Mouse (Mus musculus): ENCODE measurements around the gene Bach2.

The Bach2 gene

DNA sequence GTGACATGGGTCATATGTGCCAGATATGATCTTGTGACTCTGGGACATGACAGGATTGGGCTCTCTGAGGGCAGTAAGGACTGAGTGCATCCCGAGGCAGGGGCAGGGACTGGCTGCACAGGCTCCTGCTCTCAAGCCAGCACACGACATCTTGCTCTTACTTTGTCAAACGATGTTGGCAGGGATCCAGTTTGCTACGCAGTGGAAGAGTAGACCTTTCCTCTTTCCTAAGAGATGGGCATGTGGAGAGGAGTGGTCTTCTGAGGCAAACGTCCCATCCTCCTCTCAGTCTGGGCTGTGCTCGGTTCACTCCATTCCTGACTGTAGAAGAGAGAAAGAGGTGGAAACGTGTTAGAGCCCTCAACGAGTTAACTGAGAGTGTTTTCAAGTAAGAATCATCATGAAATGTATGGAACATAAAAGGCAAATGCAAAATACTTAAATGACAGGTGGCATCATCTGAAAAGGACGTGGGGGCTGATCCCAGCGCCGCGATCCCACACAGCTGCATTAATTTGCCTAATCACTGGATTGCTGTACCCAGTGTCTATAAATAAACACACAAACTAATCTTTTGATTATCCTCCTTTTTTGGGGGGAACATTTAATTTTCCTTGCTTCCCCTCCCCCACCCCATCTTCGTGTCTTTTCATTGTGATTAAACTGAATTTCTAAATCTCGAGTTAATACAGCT lies 150.7 kb downstream of the Bach2 start:
- DNase-seq (ENCODE audit: low spot score in 2 of 2), result no peak

DNA sequence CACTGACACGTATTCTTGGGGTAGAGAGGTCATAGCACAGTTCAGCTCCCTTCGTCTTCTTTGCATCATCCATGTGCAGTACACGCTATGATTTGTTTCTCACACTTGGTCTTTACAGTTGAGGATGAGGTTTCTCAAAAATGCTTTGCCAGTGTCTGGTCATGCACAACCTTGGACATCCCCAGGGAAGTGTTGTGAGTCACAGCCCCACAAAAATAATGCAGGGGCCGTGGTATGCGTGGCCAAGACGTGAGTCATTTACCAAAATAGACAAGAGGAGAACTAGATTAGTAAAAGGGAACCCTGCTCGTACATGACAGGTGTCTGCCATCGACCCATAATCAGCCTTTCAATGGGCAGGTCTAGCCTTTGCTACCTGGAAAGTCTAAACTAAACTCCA lies 152.7 kb downstream of the Bach2 start:
- DNase-seq (ENCODE audit: low spot score in 2 of 2), result no peak

DNA sequence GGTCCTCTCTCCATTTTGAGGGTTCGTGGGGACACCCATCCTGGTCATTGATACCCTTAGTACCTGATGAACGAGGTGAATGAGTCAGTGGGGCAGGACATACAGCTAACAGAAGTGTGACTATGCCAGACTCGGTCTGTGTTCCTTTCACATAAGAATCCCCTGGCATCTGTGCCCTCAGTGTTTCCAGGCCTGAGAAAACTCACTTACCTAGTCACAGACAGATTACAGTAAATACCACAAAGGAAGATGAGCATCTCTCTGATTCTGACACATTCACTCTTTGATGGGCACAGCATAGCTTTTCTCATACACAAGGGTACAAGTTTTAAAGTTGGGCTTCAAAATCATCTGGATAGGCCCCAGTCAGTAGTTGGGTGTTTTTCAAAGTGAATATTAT lies 154.6 kb downstream of the Bach2 start:
- no peak for DNase-seq (ENCODE audit: low spot score in 2 of 2)

DNA sequence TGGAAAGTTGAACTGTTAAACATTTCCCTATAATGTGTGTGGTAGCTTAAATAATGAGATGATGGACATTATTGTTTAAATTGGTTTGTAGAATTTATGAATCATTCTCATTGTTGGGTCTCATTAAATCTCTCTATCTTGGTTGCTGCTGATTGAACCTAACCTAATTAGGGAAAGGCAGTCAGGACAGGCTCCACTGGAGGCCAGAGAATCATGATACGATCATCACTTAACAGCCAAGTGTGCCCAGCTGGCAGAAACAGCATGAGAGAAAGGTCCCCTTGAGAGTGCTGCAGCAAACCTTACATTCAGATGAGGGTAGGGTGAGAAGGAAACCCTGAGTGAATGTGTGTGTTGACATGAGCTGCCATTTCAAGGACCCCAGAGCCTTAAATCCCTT lies 155.3 kb downstream of the Bach2 start:
- no peak for DNase-seq (ENCODE audit: low spot score in 2 of 2)

DNA sequence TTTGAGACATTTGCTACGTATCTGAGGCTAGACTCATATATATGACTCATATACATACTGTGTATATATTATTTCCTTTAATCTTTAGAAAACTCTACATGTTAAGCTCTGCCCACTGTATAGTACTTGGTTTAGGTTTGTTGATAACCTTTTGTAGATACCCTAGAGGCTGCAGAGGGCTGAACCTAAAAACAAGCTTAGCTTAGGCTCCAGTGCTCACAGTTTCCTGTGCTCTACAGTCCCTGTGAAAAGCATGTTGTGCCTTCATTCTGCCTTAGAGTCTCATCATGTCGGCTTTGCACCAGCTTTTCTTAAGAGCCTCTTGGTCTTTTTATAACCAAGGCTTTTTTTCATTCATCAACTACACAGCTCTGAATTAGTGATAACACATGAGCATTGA lies 156.2 kb downstream of the Bach2 start:
- DNase-seq (ENCODE audit: low spot score in 2 of 2), result no peak

DNA sequence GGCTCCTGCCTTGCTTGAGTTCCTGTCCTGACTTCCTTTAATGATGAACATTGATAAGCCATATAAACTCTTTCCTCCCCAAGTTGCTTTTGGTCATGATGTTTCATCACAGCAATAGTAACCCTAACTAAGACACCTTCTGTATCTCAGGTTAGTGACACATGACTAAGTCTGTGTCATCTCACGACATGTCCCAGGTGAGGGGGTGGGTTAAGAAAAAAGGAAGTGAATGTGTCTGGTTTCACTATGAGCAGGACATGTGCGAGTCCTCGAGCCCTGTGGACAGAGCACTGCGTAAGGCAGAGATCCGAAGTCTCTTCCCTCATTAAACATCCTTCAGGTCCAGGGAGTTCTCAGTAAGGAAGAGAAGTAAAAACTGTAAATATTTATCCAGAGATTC lies 162.9 kb downstream of the Bach2 start:
- no peak for DNase-seq (ENCODE audit: low spot score in 2 of 2)

DNA sequence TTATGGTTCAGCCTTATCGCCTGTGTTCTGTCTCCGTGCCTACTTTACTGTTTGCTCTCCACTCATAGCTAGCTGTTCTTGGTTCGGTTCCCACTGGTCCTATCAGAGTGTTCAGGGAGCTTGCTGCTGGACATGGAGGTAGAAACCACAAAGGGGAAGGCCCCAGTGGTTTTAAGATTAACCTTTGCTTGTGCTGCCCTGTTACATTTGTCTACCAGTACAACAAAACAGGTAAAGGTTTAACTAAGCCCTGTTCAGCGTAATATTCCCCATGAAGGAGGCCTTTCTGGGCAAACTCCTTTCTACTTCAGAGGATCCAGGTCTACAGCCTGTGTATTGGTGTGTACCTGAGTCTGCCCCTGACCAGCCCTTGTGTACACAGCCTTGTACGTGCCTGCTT lies 164.9 kb downstream of the Bach2 start:
- no peak for DNase-seq (ENCODE audit: low spot score in 2 of 2)

DNA sequence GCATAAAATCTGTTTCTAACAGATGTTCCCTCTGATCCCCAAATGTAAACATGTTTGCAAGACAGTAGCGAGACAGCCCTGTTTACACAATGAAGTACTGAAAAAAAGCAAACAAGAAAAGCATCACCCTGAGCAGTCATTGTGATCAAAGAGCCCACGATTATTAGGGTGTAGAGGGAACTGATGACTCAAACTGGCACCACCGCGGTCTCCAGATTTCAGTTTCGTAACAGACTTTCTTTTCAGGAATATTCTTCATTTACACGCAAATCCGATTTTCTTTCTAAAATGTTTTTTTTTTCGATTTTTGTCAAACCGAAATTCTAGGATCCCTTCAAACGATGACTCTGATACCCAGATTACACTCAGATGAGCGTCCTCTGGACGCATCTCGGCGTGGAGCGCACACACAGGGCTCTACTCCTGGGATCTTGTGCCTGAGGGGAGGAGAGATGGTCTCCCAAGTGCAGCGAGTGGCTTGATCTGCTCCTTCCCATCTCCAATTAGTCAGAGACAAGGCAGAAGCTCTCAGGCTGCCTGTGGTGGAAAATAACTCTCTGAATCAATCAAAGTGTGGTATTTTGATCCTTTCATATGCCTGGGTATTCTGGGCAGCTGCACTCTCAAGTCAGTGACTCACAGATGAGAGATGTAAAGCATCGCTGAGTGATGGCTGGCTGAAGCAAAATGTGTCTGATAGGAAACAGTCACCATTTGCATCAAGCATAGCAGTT lies 166.7 kb downstream of the Bach2 start:
- DNase-seq (ENCODE audit: low spot score in 2 of 2), result no peak

DNA sequence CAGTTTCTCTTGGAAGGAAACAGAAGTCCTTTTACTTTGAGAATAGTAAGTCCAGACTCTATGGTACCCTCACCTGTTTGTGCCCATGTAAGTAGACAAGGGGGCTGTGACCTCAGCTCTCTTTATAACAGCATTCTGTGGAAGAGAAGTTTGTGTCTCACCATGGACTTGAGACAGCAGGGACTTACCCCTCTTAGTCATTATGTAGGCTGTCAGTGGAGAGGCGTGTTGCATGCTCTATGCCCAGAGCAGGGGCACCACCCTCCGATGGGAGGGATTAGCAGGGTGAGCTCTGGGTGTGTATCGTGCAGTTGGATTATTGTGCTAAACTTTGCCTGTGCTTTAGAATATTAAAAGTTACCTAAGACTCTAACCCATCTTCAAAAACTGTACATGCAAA lies 167.4 kb downstream of the Bach2 start:
- DNase-seq (ENCODE audit: low spot score in 2 of 2), result no peak

DNA sequence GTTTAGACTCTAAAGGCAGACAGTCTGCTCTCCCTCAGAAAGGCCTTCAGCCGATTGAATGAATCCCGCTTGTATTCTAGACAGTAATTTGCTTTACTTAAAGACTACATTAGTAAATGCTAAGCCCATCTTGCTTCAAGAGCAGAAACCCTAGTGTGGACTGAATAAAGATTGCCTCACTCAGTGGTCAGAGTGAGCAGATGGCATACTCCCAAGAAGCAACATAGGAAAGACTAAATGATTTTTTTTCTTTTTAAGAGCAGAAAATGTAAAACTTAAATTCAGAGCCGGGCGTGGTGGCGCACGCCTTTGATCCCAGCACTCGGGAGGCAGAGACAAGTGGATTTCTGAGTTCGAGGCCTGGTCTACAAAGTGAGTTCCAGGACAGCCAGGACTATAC lies 169.9 kb downstream of the Bach2 start:
- no peak for DNase-seq (ENCODE audit: low spot score in 2 of 2)

DNA sequence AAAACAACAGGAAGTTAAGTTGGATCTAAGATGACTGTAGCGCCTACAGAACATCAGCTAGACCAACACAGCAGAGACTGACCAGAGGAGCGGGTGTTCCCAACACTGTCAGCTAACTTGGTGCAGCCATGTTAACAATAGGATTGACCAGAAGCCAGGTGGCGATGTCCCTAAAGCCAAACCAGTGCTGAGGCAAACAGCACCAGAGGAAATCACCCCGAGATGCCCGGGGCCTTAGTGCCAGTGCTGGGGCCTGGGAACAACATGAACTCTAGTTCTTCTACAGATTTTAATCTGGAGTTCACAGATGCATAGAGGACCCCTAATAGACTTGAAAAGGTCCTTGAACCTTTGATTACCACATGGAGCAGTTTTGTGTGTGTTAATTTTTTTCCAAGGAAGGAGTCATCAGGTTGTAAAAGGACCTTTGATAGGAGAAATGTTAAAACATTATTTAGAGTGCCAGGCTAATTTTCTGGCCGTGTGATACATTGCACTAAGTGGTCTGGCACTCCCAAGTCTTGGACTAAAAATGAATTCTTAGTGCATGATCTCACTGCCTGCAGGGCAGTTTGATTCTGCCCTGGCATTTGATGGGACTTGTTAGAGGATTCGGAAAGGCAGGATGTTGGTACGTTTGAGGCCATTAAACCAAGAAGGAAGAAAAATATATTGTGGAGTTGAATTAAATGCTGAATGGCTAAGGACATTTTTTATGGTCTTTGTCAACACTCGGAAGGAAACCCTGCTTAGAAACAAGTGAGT lies 170.7 kb downstream of the Bach2 start:
- DNase-seq (ENCODE audit: low spot score in 2 of 2), result no peak

DNA sequence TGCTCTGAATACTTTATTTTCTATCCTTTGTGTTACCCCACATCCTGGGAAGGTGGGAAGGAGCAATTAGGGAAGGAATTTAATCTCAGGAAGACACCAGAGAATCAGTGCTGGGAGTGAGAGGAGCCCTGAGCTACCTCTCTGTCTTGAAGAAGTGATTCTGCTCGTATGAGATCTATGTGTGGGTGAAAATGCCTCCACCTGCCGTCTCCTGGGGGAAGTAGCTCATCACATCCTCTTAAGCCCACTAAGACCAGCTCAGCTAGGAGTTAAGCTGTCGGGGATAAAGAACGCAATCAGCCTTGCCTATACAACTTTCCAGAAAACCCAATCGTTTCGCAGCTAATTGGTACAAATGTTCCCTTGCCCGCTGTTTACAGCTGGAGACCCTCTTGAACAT lies 174.5 kb downstream of the Bach2 start:
- no peak for DNase-seq (ENCODE audit: low spot score in 2 of 2)

DNA sequence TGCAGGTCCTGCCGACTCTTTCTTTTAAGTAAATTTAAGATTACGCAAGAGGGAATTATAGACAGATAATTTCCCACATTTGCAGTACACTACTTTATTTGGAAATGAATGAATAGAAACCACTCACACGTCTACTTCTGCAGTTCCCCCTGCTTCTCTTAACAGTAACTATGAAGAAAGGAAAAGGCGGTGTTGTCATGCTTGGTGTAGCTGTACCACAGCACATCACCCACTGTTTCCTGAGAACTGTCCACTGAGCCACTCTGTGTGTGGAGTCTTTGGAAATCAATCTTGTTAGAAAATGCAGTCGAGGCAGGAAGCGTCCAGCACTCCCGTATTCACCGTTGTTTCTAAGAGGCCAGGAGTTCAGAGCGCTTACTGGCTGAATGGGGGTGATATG lies 174.9 kb downstream of the Bach2 start:
- no peak for DNase-seq (ENCODE audit: low spot score in 2 of 2)

DNA sequence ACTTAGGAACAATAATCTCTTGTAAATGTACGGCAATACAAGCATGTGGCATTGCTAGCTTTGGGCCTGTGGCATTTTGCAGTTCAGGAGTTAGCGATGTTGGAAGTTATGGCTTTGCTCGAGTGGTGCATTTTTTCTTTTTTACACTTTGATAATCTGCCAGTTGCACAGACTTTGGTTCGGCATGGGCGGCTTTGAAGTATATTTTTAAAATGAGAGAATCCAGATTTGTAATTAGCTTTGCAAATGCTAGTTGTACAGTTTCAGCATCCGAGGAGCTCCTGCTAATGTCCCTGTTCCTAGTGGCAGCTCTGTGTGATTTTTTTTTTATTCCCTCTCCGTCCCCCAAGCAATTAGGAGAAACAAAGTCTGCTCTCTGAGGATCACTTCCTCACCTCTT lies 176.4 kb downstream of the Bach2 start:
- no peak for DNase-seq (ENCODE audit: low spot score in 2 of 2)

DNA sequence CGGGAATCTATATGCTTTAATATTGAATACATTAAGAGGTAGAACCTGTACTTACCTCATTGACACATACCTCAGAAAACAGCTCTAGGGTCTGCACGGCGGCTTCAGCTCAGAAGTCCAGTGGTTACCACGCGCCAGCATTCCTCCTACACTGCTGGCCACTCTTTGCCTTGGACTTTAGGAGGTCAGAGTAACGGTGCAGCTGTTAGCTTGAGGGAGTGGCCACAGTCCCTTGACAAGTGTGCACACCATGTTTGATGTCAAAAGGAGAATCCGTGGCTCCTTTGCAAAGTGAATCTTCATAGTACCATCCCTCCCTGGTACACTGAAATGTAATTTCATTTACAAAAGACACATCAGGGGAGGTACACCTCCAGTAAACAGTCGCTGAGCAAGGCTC lies 179.3 kb downstream of the Bach2 start:
- DNase-seq (ENCODE audit: low spot score in 2 of 2), result no peak

DNA sequence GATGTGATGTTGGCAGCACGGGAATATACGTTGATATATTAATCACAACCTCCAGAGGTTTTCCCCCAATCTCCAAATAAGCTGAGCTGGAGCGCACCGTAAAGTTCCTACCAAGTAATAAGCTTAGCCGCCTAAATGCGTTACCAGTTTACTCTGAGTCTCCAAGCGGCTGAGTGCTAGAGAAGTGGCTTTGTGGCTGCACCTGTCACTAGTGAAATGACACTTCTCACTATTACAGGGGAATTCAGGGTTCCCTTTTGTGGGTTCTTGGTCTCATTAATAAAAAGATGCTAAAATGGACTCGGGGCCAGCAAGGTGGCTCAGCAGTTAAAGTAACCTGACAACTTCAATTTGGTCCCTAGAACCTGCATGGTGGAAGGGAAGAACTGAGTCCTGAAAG lies 183.0 kb downstream of the Bach2 start:
- DNase-seq (ENCODE audit: low spot score in 2 of 2), result no peak

DNA sequence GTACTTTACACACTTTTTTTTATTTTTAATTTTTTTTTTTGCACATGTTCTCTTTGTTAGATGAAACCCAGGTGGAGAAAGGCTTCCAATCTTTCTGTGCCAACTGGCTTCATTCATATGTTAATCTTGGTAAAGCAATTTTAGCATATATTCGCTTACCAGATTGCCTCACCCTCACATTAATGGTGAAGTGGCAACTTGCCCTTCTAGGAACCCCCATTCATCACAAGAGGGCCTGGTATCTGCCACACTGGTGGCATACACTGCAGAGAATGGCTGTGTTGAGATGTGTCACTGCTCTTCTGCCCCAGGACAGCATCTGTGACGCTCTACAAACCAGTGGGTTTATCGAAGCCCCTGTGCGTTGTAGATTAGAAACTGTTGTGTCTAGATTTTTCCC lies 183.8 kb downstream of the Bach2 start:
- DNase-seq (ENCODE audit: low spot score in 2 of 2), result no peak

DNA sequence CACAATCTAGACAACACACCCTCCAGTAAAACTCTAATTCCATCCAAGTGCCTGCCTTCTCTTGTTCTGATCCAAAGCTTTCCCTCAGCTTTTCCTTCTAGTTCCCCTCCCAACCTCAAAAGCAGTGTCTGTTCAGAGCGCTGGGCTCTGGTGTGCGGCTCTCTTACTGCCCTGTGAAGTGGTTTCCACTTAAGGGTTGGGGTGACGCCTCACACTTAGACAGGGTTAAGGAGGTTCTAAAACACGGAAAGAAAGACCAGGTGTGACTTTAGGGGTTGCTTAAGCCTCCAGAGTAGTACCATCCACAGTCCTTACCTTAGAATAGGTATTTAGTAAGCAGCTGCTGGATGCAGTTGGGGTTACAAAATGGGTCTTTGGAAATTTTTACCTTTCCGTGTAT lies 185.1 kb downstream of the Bach2 start:
- no peak for DNase-seq (ENCODE audit: low spot score in 2 of 2)

DNA sequence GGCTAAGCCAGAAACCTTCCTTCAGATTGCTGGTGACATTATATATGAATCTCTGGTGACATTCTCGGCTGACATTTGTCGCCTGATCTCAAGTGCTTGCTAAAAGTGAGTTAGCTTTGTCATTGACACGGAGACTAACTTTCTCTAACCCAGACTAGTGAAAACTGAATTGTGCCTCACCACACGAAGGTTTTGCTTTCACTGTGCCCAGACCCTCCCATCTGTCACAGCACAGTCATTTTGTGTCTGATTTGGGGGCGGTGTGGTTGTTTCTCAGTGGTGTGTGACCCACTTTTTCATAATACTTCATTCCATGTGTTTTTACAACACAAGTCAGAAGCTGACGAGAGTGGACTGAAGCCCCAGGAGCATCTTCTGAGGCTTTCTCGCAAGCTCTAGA lies 185.8 kb downstream of the Bach2 start:
- no peak for DNase-seq (ENCODE audit: low spot score in 2 of 2)

DNA sequence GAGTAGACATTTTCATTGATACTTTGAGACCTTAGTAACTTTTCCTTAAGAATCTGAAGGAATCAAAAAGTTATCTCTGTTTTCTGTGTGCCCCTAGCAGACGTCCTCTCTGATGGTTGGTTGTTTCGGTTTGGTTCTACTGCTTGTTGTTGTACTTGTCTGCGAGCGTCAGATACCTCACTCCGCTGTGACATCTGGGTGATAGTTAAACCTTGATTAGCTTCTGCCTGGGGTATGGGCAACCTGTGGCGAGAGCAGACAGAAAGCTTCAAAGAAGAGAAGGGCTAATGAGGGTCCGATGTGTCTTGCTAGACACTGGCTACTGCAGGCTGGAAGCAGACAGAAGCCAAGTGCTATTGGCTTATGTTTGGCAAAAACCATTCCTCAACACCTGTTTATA lies 186.5 kb downstream of the Bach2 start:
- DNase-seq (ENCODE audit: low spot score in 2 of 2), result no peak

DNA sequence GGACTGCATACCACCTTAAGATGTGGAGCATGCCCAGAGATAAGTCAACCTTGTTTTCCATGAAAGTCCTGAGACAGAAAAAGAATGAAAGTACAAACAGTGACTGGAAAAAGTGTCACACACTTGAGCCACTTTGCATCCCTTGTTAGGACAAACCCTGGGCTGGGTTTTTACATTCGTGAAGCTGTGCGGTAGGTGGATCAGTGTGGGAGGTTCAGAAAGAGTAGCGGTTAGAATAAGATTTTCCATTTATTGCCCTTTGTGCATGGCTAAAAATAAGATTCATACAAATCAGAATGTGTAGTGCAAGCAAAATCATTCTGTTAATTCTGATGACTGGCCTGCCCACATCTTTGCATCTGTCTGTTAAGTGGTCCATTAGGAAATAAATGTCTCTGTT lies 187.0 kb downstream of the Bach2 start:
- no peak for DNase-seq (ENCODE audit: low spot score in 2 of 2)

DNA sequence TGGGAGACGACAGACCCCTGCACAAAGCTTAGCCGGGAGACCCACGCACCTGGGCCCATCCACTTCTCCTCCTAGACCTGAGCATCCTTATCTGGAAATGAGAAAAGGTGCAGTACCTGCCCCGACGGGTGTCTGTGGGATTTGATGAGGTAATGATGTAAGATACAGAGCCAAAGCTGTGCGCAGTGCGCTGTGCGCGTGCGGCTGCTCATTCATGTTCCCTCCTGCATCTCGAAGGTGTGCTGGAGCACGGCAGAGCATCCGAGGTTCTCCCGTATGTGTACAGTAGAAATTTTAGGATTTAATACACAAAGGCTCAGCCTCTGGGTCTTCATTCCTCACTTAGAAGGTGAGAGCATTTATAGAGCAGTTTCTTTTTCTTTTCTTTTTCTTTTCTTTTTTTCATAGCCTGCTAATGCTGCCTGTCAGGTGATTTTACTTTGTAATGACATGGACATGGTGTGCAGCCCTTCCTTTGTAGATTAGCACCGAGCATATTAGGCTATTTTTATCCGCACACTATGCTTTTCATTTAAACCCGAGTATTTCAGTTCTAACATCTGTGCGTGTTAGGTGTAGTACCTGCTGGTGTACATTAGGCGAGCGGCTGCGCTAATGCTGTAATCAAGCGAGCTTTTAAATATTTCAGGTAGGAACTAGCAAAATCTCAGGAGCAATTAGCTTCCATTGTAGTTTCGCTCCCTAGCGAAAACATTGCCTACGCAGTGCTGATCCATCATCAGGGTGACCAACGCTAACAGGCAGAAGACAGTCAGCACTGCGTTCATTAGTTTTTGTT lies 188.4 kb downstream of the Bach2 start:
- no peak for DNase-seq (ENCODE audit: low spot score in 2 of 2)
